Mouse (Mus musculus) hindbrain, embryonic 16.5 days (tissue): ENCODE measurements around the gene Robo1. TPM values are rescaled to one million over a fixed set of nuclear protein-coding genes. Genes with fewer than 3 reads are reported as not detected.

Experiments
- ATAC-seq: fragments of 200-750 bp; cut with Nextera tagmentation; 2 replicates; pipeline ENCODE4 v1.8.0; 2017; ENCODE audit warnings: moderate TSS enrichment, moderate library complexity
- H3K27ac ChIP-seq: fragments of 300-500 bp; sonication (generic); 2 replicates; pipeline ENCODE4 v1.5.1; 2014; ENCODE audit warnings: low read depth, mild to moderate bottlenecking, control low read depth, low read length, moderate library complexity
- H3K27me3 ChIP-seq: fragments of 300-500 bp; sonication (generic); replicated peaks from 2 replicates; pipeline ENCODE4 v1.6.1; 2014; ENCODE audit warnings: low read length; ENCODE audit not compliant: control insufficient read depth, insufficient read depth
- H3K36me3 ChIP-seq: fragments of 300-500 bp; sonication (generic); 2 replicates; pipeline ENCODE4 v1.6.1; 2014; ENCODE audit warnings: mild to moderate bottlenecking, low read length, moderate library complexity, mixed read lengths; ENCODE audit not compliant: control insufficient read depth, insufficient read depth
- H3K4me1 ChIP-seq: fragments of 300-500 bp; sonication (generic); 2 replicates; pipeline ENCODE4 v1.6.1; 2014; ENCODE audit warnings: low read depth, low read length; ENCODE audit not compliant: control insufficient read depth, insufficient read depth
- H3K4me2 ChIP-seq: fragments of 300-500 bp; sonication (generic); 2 replicates; pipeline ENCODE4 v1.6.1; 2014; ENCODE audit warnings: mild to moderate bottlenecking, low read length, control low read depth, moderate library complexity
- H3K4me3 ChIP-seq: fragments of 300-500 bp; sonication (generic); 2 replicates; pipeline ENCODE4 v1.5.1; 2014; ENCODE audit warnings: mild to moderate bottlenecking, low read length, control low read depth, moderate library complexity
- H3K9ac ChIP-seq: fragments of 300-500 bp; sonication (generic); 2 replicates; pipeline ENCODE4 v1.6.1; 2014; ENCODE audit warnings: low read depth, mild to moderate bottlenecking, control low read depth, low read length, moderate library complexity
- H3K9me3 ChIP-seq: fragments of 300-500 bp; sonication (generic); 2 replicates; pipeline ENCODE4 v1.6.1; 2014; ENCODE audit warnings: mild to moderate bottlenecking, low read length, moderate library complexity; ENCODE audit not compliant: control insufficient read depth
- WGBS: fragments of 180-500 bp; shearing (Covaris S2); extraction: QIAGEN DNeasy Blood & Tissue Kit; methylation state at CpG from one replicate; pipeline ENCODE4 v1.1.7; 2014; 5-methylcytosine and 5-hydroxymethylcytosine counted together
- polyA plus RNA-seq: library from polyadenylated mRNA; unstranded; fragments of >200 nt; fragmentation: Nextera tagmentation; extraction: Ambion mirVana; gene quantifications from 2 replicates; pipeline ENCODE4 v1.2.1, GENCODE M21; 2015

Robo1 gene
- polyA plus RNA-seq, 1 experiment from 2014 or later: 26.8 TPM

GRCm38 (mm10) chr16:72655411-72655810 is 347.3 kb downstream of the Robo1 start:
- Histone ChIP-seq H3K4me3 (no peak overlapping the region), H3K27ac (no peak overlapping the region), H3K9me3 (no peaks in the 10 kb centered on the region), H3K36me3 (no peaks in the 10 kb centered on the region), H3K27me3 (no peaks in the 10 kb centered on the region), H3K9ac (no peak overlapping the region), H3K4me1 (no peaks in the 10 kb centered on the region), H3K4me2 (no peak overlapping the region)
- WGBS: 55% methylated on average over 9 of the region's 9 CpGs
- no peak for ATAC-seq

GRCm38 (mm10) chr16:72662837-72663350 is 354.8 kb downstream of the Robo1 start:
- no peaks in the 10 kb centered on the region; the same call in 1 of the 2 replicates for H3K27me3 ChIP-seq
- peak overlapping the region; percentile 79 for H3K4me3 ChIP-seq
- H3K36me3 ChIP-seq: no peaks in the 10 kb centered on the region
- peak overlapping the region; percentile 83 for H3K27ac ChIP-seq
- peaks cover 10% of the 10 kb centered on the region for H3K4me1 ChIP-seq
- 0% methylated on average over 26 of the region's 26 CpGs for WGBS
- peak overlapping the region; percentile 58 for H3K4me2 ChIP-seq
- ATAC-seq: peak; percentile 88
- peak overlapping the region; percentile 79 for H3K9ac ChIP-seq
- H3K9me3 ChIP-seq: no peaks in the 10 kb centered on the region

GRCm38 (mm10) chr16:72663351-72664232 is 355.5 kb downstream of the Robo1 start:
- under 1% methylated on average over 45 of the region's 55 CpGs for WGBS
- peak overlapping the region; percentile 79 for H3K9ac ChIP-seq
- peak overlapping the region; percentile 58 for H3K4me2 ChIP-seq
- H3K4me1 ChIP-seq: peaks cover 10% of the 10 kb centered on the region
- H3K36me3 ChIP-seq: no peaks in the 10 kb centered on the region
- H3K27me3 ChIP-seq: no peaks in the 10 kb centered on the region; the same call in 1 of the 2 replicates
- peak overlapping the region; percentile 83 for H3K27ac ChIP-seq
- H3K4me3 ChIP-seq: peak overlapping the region; percentile 79
- H3K9me3 ChIP-seq: no peaks in the 10 kb centered on the region
- ATAC-seq: peak; percentile 82

GRCm38 (mm10) chr16:72664233-72664613 is 356.1 kb downstream of the Robo1 start:
- Histone ChIP-seq H3K27me3 (no peaks in the 10 kb centered on the region; the same call in 1 of the 2 replicates), H3K4me1 (peaks cover 10% of the 10 kb centered on the region), H3K36me3 (no peaks in the 10 kb centered on the region), H3K4me2 (peak overlapping the region; percentile 58), H3K4me3 (peak overlapping the region; percentile 79), H3K9ac (peak overlapping the region; percentile 79), H3K27ac (peak overlapping the region; percentile 83; the same call in 1 of the 2 replicates), H3K9me3 (no peaks in the 10 kb centered on the region)
- ATAC-seq: peak; percentile 19; the same call in 1 of the 2 replicates
- under 1% methylated on average over 12 of the region's 12 CpGs for WGBS

- Histone ChIP-seq H3K4me3 (peak overlapping the region; percentile 79), H3K4me1 (peaks cover 10% of the 10 kb centered on the region), H3K4me2 (peak overlapping the region; percentile 58), H3K9me3 (no peaks in the 10 kb centered on the region), H3K27me3 (no peaks in the 10 kb centered on the region; the same call in 1 of the 2 replicates), H3K27ac (no peak overlapping the region), H3K9ac (peak overlapping the region; percentile 45), H3K36me3 (no peaks in the 10 kb centered on the region)
- 14% methylated on average over 4 of the region's 4 CpGs for WGBS
- ATAC-seq: no peak
Observed at GRCm38 (mm10) chr16:72664806-72665205, 356.7 kb downstream of the Robo1 start.

- Histone ChIP-seq H3K36me3 (no peaks in the 10 kb centered on the region), H3K4me1 (peaks cover 10% of the 10 kb centered on the region), H3K27ac (no peak overlapping the region), H3K27me3 (no peaks in the 10 kb centered on the region; the same call in 1 of the 2 replicates), H3K9me3 (no peaks in the 10 kb centered on the region), H3K4me2 (peak overlapping the region; percentile 24), H3K4me3 (peak overlapping the region; percentile 22), H3K9ac (no peak overlapping the region)
- 52% methylated on average over 5 of the region's 5 CpGs for WGBS
- ATAC-seq: no peak
Observed at GRCm38 (mm10) chr16:72665454-72665853, 357.3 kb downstream of the Robo1 start.

GRCm38 (mm10) chr16:72670240-72671038 is 362.3 kb downstream of the Robo1 start:
- H3K4me2 ChIP-seq: no peak overlapping the region
- no peak for ATAC-seq
- no peaks in the 10 kb centered on the region for H3K27me3 ChIP-seq
- H3K9ac ChIP-seq: no peak overlapping the region
- H3K36me3 ChIP-seq: no peaks in the 10 kb centered on the region
- no peaks in the 10 kb centered on the region for H3K9me3 ChIP-seq
- no peak overlapping the region for H3K4me3 ChIP-seq
- no peak overlapping the region for H3K27ac ChIP-seq
- 44% methylated on average over 6 of the region's 6 CpGs for WGBS
- H3K4me1 ChIP-seq: no peaks in the 10 kb centered on the region

GRCm38 (mm10) chr16:72677234-72677633 is 369.1 kb downstream of the Robo1 start:
- H3K9ac ChIP-seq: no peak overlapping the region
- no peaks in the 10 kb centered on the region for H3K9me3 ChIP-seq
- no peak overlapping the region for H3K4me2 ChIP-seq
- no peak for ATAC-seq
- H3K27me3 ChIP-seq: no peaks in the 10 kb centered on the region
- H3K4me3 ChIP-seq: no peak overlapping the region
- H3K27ac ChIP-seq: no peak overlapping the region
- 65% methylated on average over 5 of the region's 5 CpGs for WGBS
- H3K4me1 ChIP-seq: peaks cover 14% of the 10 kb centered on the region
- no peaks in the 10 kb centered on the region for H3K36me3 ChIP-seq
